Mouse (Mus musculus) thymus, adult 2 months (tissue): ENCODE results near the gene Acsm1.

Experiments used
- CTCF ChIP-seq: fragments of 200-500 bp; IDR thresholded peaks from 2 replicates; pipeline ENCODE4 v1.5.1; 2012; ENCODE audit warnings: mild to moderate bottlenecking, control low read depth, low read length, moderate library complexity, borderline replicate concordance; ENCODE audit not compliant: control insufficient read depth, poor library complexity, insufficient read depth; ENCODE audit errors: extremely low read depth
- POLR2A ChIP-seq: fragments of 200-500 bp; IDR thresholded peaks from 2 replicates; pipeline ENCODE4 v1.6.1; 2012; ENCODE audit warnings: mild to moderate bottlenecking, low read length, control low read depth, moderate library complexity; ENCODE audit not compliant: control insufficient read depth, poor library complexity, insufficient read depth; ENCODE audit errors: extremely low read depth

GRCm38 (mm10) chr7:119692302-119692701 lies 85.5 kb downstream of the Acsm1 start:
- no peak for TF ChIP-seq POLR2A
- TF ChIP-seq CTCF, result no peak
